Mouse (Mus musculus) right cerebral cortex, postnatal 4 days (tissue): ENCODE results near the gene Cabp1.

Experiments used
- DNase-seq: peaks from one replicate; pipeline ENCODE4 v3.0.0-alpha.2; 2022

Cabp1 gene

GRCm38 (mm10) chr5:115193669-115194625, at the start of gene Cabp1:
Gene Cabp1, minus strand, starts transcription at chr5:115194381.
- DNase-seq, result peak; percentile 79

- DNase-seq, result no peak
Observed at GRCm38 (mm10) chr5:115240191-115240590, 46.0 kb upstream of the Cabp1 start.

- no peak for DNase-seq
Observed at GRCm38 (mm10) chr5:115238729-115239195, 44.6 kb upstream of the Cabp1 start.

- peak; percentile 84 for DNase-seq
Observed at GRCm38 (mm10) chr5:115237803-115238728, 43.9 kb upstream of the Cabp1 start.

- peak; percentile 99 for DNase-seq
Observed at GRCm38 (mm10) chr5:115235786-115236263, 41.6 kb upstream of the Cabp1 start, which contains the start of gene Pop5. Gene Pop5, plus strand, starts transcription at chr5:115235836.

- peak; percentile 73 for DNase-seq
Observed at GRCm38 (mm10) chr5:115235323-115235771, 41.2 kb upstream of the Cabp1 start.

- DNase-seq, result no peak
Observed at GRCm38 (mm10) chr5:115234519-115234918, 40.3 kb upstream of the Cabp1 start.

GRCm38 (mm10) chr5:115233031-115233780, 39.0 kb upstream of the Cabp1 start:
- DNase-seq, result no peak

- DNase-seq, result no peak
Observed at GRCm38 (mm10) chr5:115232516-115232915, 38.3 kb upstream of the Cabp1 start.

- no peak for DNase-seq
Observed at GRCm38 (mm10) chr5:115231552-115232120, 37.5 kb upstream of the Cabp1 start.

- no peak for DNase-seq
Observed at GRCm38 (mm10) chr5:115230830-115231551, 36.8 kb upstream of the Cabp1 start.

GRCm38 (mm10) chr5:115222485-115222884, 28.3 kb upstream of the Cabp1 start:
- DNase-seq, result no peak

GRCm38 (mm10) chr5:115220931-115221640, 26.9 kb upstream of the Cabp1 start:
- peak; percentile 15 for DNase-seq

GRCm38 (mm10) chr5:115217998-115218397, 23.8 kb upstream of the Cabp1 start:
- DNase-seq, result no peak

- DNase-seq, result no peak
Observed at GRCm38 (mm10) chr5:115215273-115216185, 21.3 kb upstream of the Cabp1 start.

GRCm38 (mm10) chr5:115214864-115215263, 20.7 kb upstream of the Cabp1 start:
- DNase-seq, result peak; percentile 72

GRCm38 (mm10) chr5:115212861-115213260, 18.7 kb upstream of the Cabp1 start:
- no peak for DNase-seq

- no peak for DNase-seq
Observed at GRCm38 (mm10) chr5:115212451-115212850, 18.3 kb upstream of the Cabp1 start.

- DNase-seq, result peak; percentile 42
Observed at GRCm38 (mm10) chr5:115210380-115210779, 16.2 kb upstream of the Cabp1 start.
